Mouse (Mus musculus) spleen, adult 2 months (tissue): ENCODE data around the gene Slc10a7. TPM values are rescaled to one million over a fixed set of nuclear protein-coding genes. Genes with fewer than 3 reads are reported as not detected.

ENCODE experiments used
- DNase-seq, 2 experiments: peaks; one replicate each; pipeline versions ENCODE4 v3.0.0 to v3.0.0-alpha.2; 2012 to 2021; ENCODE audit warnings: low spot score in 2 of 2, low read depth in 1 of 2
- H3K27ac ChIP-seq: fragments of 200-500 bp; 2 replicates; pipeline ENCODE4 v1.5.1; 2012; ENCODE audit warnings: low read length, inconsistent platforms; ENCODE audit not compliant: insufficient read depth
- H3K27me3 ChIP-seq: fragments of 200-500 bp; 2 replicates; pipeline ENCODE4 v1.6.1; 2012; ENCODE audit warnings: mild to moderate bottlenecking, moderate library complexity, low read length, inconsistent platforms; ENCODE audit not compliant: control insufficient read depth, insufficient read depth
- H3K36me3 ChIP-seq: fragments of 200-500 bp; 2 replicates; pipeline ENCODE4 v1.6.1; 2012; ENCODE audit warnings: mild to moderate bottlenecking, low read length, inconsistent platforms; ENCODE audit not compliant: control insufficient read depth, insufficient read depth
- H3K4me1 ChIP-seq: fragments of 200-500 bp; 2 replicates; pipeline ENCODE4 v1.6.1; 2011; ENCODE audit warnings: inconsistent platforms; ENCODE audit not compliant: control insufficient read depth, insufficient read depth, insufficient read length
- H3K4me3 ChIP-seq: fragments of 200-500 bp; 2 replicates; pipeline ENCODE4 v1.5.1; 2011; ENCODE audit warnings: mild to moderate bottlenecking, inconsistent platforms; ENCODE audit not compliant: insufficient read depth, insufficient read length; ENCODE audit errors: extremely low read depth
- CTCF ChIP-seq: fragments of 200-500 bp; IDR thresholded peaks from 2 replicates; pipeline ENCODE4 v1.5.1; 2011; ENCODE audit warnings: mild to moderate bottlenecking, inconsistent platforms; ENCODE audit not compliant: insufficient read depth, insufficient read length, insufficient replicate concordance; ENCODE audit errors: extremely low read depth
- POLR2A ChIP-seq: fragments of 200-500 bp; IDR thresholded peaks from 2 replicates; pipeline ENCODE4 v1.6.1; 2011; ENCODE audit warnings: low read depth, low read length, inconsistent platforms
- WGBS: fragments of 180-500 bp; shearing (Covaris S2); methylation state at CpG from one replicate; pipeline ENCODE4 v1.1.7; 2018; 5-methylcytosine and 5-hydroxymethylcytosine counted together
- polyA plus RNA-seq: library from polyadenylated mRNA; depleted of rRNA; stranded (reverse); fragments of >200 nt; gene quantifications from 2 replicates; pipeline ENCODE4 v1.2.3, GENCODE M21; 2012

Slc10a7 gene
- polyA plus RNA-seq, 1 experiment = 10.7 TPM

GRCm38 (mm10) chr8:78584863-78585262 lies 75.7 kb downstream of the Slc10a7 start:
- no peak overlapping the region for H3K4me3 ChIP-seq
- no peaks in the 10 kb centered on the region for H3K27me3 ChIP-seq
- TF ChIP-seq CTCF = no peak
- no peak for TF ChIP-seq POLR2A
- no peak for DNase-seq
- 91% methylated on average over 3 of the region's 3 CpGs for WGBS
- H3K27ac ChIP-seq = no peak overlapping the region
- no peaks in the 10 kb centered on the region for H3K36me3 ChIP-seq
- no peaks in the 10 kb centered on the region for H3K4me1 ChIP-seq

DNA sequence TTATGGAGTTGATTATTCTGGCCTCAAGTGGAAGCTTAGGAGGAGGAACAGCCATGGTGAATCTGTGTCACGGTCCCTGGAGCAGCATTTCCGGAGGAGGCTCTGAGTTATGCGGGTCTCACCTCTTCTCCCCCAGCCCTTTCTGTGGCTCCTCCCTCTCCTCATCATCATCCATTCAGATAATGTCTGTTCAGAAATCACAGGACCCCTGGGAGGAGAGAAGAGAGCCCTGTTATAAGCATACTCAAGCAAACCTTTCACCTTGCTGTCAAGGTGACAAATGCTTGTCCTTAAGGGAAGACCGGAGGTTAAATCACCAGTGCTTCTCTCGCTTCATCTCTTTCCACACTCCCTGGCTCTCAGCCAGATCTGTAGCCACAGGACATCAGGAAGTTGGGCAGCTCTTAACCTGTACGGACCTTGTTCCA lies 86.3 kb downstream of the Slc10a7 start:
- DNase-seq = no peak
- H3K36me3 ChIP-seq = no peaks in the 10 kb centered on the region
- WGBS = 84% methylated on average over 6 of the region's 6 CpGs

DNA sequence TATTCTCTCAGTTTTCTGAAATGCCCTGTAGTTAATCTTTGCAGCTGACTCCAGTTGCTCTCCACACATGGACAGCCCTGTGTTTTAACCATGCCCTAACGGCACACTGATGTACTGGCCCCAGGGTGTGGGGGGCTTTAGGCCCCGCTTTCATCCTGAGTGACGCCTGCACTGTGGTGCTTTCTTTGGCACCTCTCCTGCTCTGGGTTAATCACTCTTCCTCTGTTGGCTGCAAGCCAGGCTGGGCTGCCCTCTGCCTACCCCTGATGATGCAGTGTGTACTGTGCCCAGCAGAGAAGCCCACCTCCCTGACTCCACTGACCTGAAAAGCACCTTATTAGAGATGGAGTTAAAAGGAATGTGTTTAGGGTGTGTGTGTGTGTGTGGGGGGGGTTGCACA lies 89.1 kb downstream of the Slc10a7 start:
- no peak for DNase-seq
- Histone ChIP-seq H3K4me3 (no peak overlapping the region), H3K27ac (no peak overlapping the region), H3K36me3 (no peaks in the 10 kb centered on the region), H3K4me1 (no peaks in the 10 kb centered on the region), H3K27me3 (no peaks in the 10 kb centered on the region)
- TF ChIP-seq POLR2A = no peak
- TF ChIP-seq CTCF = no peak
- 79% methylated on average over 3 of the region's 3 CpGs for WGBS

More for the DNA sequence above, 86.3 kb downstream of the Slc10a7 start:
- Histone ChIP-seq H3K27ac (no peak overlapping the region), H3K27me3 (no peaks in the 10 kb centered on the region), H3K4me3 (no peak overlapping the region), H3K4me1 (no peaks in the 10 kb centered on the region)
- TF ChIP-seq CTCF (no peak), POLR2A (no peak)

DNA sequence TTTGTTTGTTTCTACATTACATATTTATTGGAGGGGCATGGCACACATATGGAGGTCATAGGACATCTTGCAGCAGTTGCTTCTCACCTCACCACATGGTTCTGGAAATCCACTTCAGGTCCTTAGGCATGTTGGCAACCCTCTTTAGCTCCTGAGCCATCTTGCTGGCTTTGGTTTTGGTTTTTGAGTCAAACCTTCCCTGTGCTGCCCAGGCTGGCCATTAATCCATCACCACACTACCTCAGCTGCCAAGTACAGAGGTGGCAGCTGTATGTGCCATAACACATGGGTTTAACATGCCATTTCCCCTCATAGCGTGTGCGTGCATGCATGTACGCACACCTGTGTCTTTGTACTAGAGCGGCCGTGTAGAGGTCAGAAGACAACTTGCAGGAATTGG lies 93.9 kb downstream of the Slc10a7 start:
- no peak overlapping the region for H3K4me3 ChIP-seq
- no peak for DNase-seq
- WGBS = 98% methylated on average over 5 of the region's 5 CpGs
- H3K36me3 ChIP-seq = peaks cover 2% of the 10 kb centered on the region; the same call in 1 of the 2 replicates
- no peak for TF ChIP-seq POLR2A
- no peak for TF ChIP-seq CTCF
- no peak overlapping the region for H3K27ac ChIP-seq
- no peaks in the 10 kb centered on the region for H3K4me1 ChIP-seq
- H3K27me3 ChIP-seq = no peaks in the 10 kb centered on the region

- TF ChIP-seq POLR2A (no peak), CTCF (no peak)
- Histone ChIP-seq H3K4me1 (no peaks in the 10 kb centered on the region), H3K27me3 (no peaks in the 10 kb centered on the region), H3K4me3 (no peak overlapping the region), H3K36me3 (peaks cover 2% of the 10 kb centered on the region; the same call in 1 of the 2 replicates), H3K27ac (no peak overlapping the region)
- WGBS = 96% methylated on average over 9 of the region's 9 CpGs
- DNase-seq = no peak
Measured at GRCm38 (mm10) chr8:78604426-78604825, 95.3 kb downstream of the Slc10a7 start.

DNA sequence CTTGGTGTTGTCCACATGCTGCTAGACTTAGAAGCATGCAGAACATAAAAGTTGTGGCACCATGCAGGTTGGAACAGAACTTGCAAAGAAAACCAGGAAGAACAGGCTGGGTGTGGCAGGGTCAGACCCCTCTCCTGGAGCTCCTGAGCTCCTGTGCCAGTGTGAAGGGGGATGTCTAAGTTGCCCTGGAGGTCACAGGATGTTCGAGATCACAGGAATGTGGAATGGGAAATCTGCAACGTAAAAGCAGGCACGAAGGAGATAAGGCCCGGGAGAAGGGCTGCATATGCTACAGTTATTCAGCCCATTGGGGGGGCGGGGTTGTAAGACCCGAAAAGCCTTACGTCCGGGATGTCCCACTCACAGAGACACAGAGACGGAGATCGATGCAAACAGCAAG lies 100.2 kb downstream of the Slc10a7 start:
- Histone ChIP-seq H3K4me3 (no peak overlapping the region), H3K4me1 (no peaks in the 10 kb centered on the region), H3K27ac (no peak overlapping the region), H3K27me3 (no peaks in the 10 kb centered on the region), H3K36me3 (peaks cover 2% of the 10 kb centered on the region; the same call in 1 of the 2 replicates)
- WGBS = 90% methylated on average over 10 of the region's 10 CpGs
- TF ChIP-seq POLR2A (no peak), CTCF (no peak)
- no peak for DNase-seq

DNA sequence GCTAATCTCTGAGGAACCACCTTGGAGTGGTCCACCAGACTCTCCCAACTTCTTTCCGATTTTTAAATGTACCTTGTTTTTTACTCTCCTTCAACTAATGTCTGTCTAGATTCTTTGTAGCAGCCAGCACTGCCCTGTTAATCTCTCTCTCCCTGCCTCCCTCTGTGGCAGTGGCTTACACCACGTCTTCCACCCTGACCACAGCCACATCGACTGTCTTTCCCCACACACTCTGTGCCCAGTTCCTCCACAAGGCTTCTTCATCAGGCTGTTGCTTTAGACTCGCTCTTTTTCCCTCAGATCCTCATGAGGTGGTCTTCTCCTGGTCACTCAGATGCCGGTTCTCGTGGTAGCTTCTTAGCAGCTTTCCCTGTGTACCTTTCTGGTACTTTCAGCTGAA lies 101.9 kb downstream of the Slc10a7 start:
- Histone ChIP-seq H3K4me3 (no peak overlapping the region), H3K36me3 (peaks cover 2% of the 10 kb centered on the region; the same call in 1 of the 2 replicates)
- WGBS = 80% methylated on average over 6 of the region's 6 CpGs

More for the DNA sequence above, 101.9 kb downstream of the Slc10a7 start:
- TF ChIP-seq POLR2A (no peak), CTCF (no peak)
- Histone ChIP-seq H3K27me3 (no peaks in the 10 kb centered on the region), H3K4me1 (no peaks in the 10 kb centered on the region), H3K27ac (no peak overlapping the region)
- DNase-seq = no peak
